Mouse (Mus musculus): ENCODE measurements around the gene Triobp. TPM values are rescaled to one million over a fixed set of nuclear protein-coding genes. Genes with fewer than 3 reads are reported as not detected.

Gene Triobp
- polyA plus RNA-seq, 1 experiment from 2014 or later, result 33.0 TPM

- H3K9ac ChIP-seq (ENCODE audit: low read depth, low read length), result peak overlapping the region; percentile 74
- 0 out of 2 replicates have a peak, but pooled peaks have one; percentile 8 for TF ChIP-seq CTCF (IDR thresholded peaks at IDR 0.05; ENCODE audit: low read depth)
- peak overlapping the region; percentile 94 for H3K4me2 ChIP-seq (ENCODE audit: low read length)
- H3K36me3 ChIP-seq (ENCODE audit: insufficient read depth, low read length), result peaks cover 18% of the 10 kb centered on the region; the same call in 1 of the 2 replicates
- ATAC-seq (replicated peaks; ENCODE audit: low FRiP score, low read depth), result peak; percentile 62
- peaks cover 25% of the 10 kb centered on the region; the same call in 1 of the 2 replicates for H3K4me1 ChIP-seq (replicated peaks; ENCODE audit: insufficient read depth, low read length)
- peak overlapping the region; percentile 70 for H3K27ac ChIP-seq
- DNase-seq (ENCODE audit: low spot score), result no peak
- no peaks in the 10 kb centered on the region for H3K27me3 ChIP-seq (ENCODE audit: insufficient read depth, low read length)
- H3K9me3 ChIP-seq (replicated peaks; ENCODE audit: low read length), result no peaks in the 10 kb centered on the region
- under 1% methylated on average over 80 of the region's 87 CpGs for WGBS
- H3K4me3 ChIP-seq (replicated peaks; ENCODE audit: low read depth, low read length), result peak overlapping the region; percentile 43
These were observed 33.3 kb upstream of the Triobp start for GRCm38 (mm10) chr15:78914091-78914822.

GRCm38 (mm10) chr15:78914823-78915659, 32.5 kb upstream of the Triobp start:
- peaks cover 25% of the 10 kb centered on the region; the same call in 1 of the 2 replicates for H3K4me1 ChIP-seq (replicated peaks; ENCODE audit: insufficient read depth, low read length)
- peaks cover 15% of the 10 kb centered on the region; the same call in 1 of the 2 replicates for H3K36me3 ChIP-seq (ENCODE audit: insufficient read depth, low read length)
- no peaks in the 10 kb centered on the region for H3K9me3 ChIP-seq (replicated peaks; ENCODE audit: low read length)
- H3K27me3 ChIP-seq (ENCODE audit: insufficient read depth, low read length), result no peaks in the 10 kb centered on the region
- peak overlapping the region; percentile 43 for H3K4me3 ChIP-seq (replicated peaks; ENCODE audit: low read depth, low read length)
- peak overlapping the region; percentile 74; the same call in 1 of the 2 replicates for H3K9ac ChIP-seq (ENCODE audit: low read depth, low read length)
- H3K27ac ChIP-seq, result no peak overlapping the region
- TF ChIP-seq CTCF (IDR thresholded peaks at IDR 0.05; ENCODE audit: low read depth), result no peak
- 51% methylated on average over 8 of the region's 8 CpGs for WGBS
- no peak for DNase-seq (ENCODE audit: low spot score)
- H3K4me2 ChIP-seq (ENCODE audit: low read length), result peak overlapping the region; percentile 94
- ATAC-seq (replicated peaks; ENCODE audit: low FRiP score, low read depth), result no peak

- Histone ChIP-seq H3K36me3 (ENCODE audit: insufficient read depth, low read length) (peaks cover 9% of the 10 kb centered on the region; the same call in 1 of the 2 replicates), H3K27ac (no peak overlapping the region), H3K4me3 (replicated peaks; ENCODE audit: low read depth, low read length) (no peak overlapping the region), H3K9ac (ENCODE audit: low read depth, low read length) (no peak overlapping the region), H3K4me1 (replicated peaks; ENCODE audit: insufficient read depth, low read length) (peaks cover 25% of the 10 kb centered on the region; the same call in 1 of the 2 replicates), H3K4me2 (ENCODE audit: low read length) (peak overlapping the region; percentile 28; the same call in 1 of the 2 replicates), H3K27me3 (ENCODE audit: insufficient read depth, low read length) (no peaks in the 10 kb centered on the region), H3K9me3 (replicated peaks; ENCODE audit: low read length) (no peaks in the 10 kb centered on the region)
- DNase-seq (ENCODE audit: low spot score), result peak; percentile 95
- 0 out of 2 replicates have a peak, but pooled peaks have one; percentile 6 for ATAC-seq (replicated peaks; ENCODE audit: low FRiP score, low read depth)
- peak; percentile 93 for TF ChIP-seq CTCF (IDR thresholded peaks at IDR 0.05; ENCODE audit: low read depth)
- WGBS, result 9% methylated on average over 8 of the region's 8 CpGs
These were observed 31.9 kb upstream of the Triobp start for GRCm38 (mm10) chr15:78915660-78916017.

DNA sequence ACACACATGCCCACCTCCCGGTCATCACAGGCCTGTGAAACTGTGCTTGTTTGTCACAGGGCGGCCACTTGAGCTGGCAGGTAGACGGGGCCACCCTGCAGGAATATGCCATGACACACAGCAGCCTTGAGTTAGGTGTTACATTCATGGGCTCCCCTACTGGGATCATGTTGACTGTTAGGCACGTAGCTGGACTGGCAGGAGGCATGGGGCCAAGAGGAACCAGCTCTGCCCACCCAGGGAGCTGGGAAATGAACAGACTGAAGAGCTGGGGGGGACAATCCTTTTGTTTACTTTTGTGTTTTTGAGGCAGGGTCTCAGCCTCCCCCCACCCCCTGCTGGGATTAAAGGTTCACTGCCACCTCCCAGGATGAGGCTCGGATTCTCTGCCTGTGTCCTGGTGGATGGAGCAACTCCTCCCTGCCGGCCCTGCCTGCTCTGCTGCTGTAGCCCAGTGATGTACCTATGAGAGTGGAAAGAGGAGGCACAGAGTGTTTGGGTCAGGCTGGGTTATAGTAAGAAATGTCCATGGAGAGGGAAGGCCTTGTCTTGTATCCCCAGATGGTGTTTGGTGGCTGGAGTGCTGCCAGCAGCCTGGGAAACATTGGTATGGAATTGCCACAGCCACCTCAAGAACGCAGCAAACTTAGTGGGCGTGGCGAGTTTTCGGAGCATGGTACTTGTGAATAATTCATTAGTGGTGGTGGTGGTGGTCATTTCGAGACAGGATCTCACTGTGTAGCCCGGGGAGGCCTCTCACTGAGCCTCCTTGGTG, 31.3 kb upstream of the Triobp start:
- peaks cover 25% of the 10 kb centered on the region; the same call in 1 of the 2 replicates for H3K4me1 ChIP-seq (replicated peaks; ENCODE audit: insufficient read depth, low read length)
- no peak overlapping the region for H3K9ac ChIP-seq (ENCODE audit: low read depth, low read length)
- 65% methylated on average over 12 of the region's 12 CpGs for WGBS
- H3K27me3 ChIP-seq (ENCODE audit: insufficient read depth, low read length), result no peaks in the 10 kb centered on the region
- H3K4me3 ChIP-seq (replicated peaks; ENCODE audit: low read depth, low read length), result no peak overlapping the region
- no peak for DNase-seq (ENCODE audit: low spot score)
- TF ChIP-seq CTCF (IDR thresholded peaks at IDR 0.05; ENCODE audit: low read depth), result no peak
- H3K4me2 ChIP-seq (ENCODE audit: low read length), result peak overlapping the region; percentile 28; the same call in 1 of the 2 replicates
- no peak overlapping the region for H3K27ac ChIP-seq
- ATAC-seq (replicated peaks; ENCODE audit: low FRiP score, low read depth), result no peak
- peaks cover 3% of the 10 kb centered on the region; the same call in 1 of the 2 replicates for H3K36me3 ChIP-seq (ENCODE audit: insufficient read depth, low read length)
- H3K9me3 ChIP-seq (replicated peaks; ENCODE audit: low read length), result no peaks in the 10 kb centered on the region

DNA sequence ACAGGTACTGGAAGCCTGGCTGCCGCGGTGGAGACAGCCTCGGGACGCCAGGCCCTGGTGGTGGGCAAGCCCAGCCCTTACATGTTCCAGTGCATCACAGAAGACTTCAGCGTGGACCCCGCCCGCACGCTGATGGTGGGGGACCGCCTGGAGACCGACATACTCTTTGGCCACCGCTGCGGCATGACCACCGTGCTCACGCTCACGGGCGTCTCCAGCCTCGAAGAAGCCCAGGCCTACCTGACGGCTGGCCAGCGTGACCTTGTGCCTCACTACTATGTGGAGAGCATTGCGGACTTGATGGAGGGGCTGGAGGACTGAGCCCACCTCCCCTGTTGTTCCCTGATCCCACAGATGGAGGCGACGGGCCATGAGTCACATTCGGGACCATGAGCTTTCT, 29.4 kb upstream of the Triobp start:
- Histone ChIP-seq H3K27me3 (ENCODE audit: insufficient read depth, low read length) (no peaks in the 10 kb centered on the region), H3K4me3 (replicated peaks; ENCODE audit: low read depth, low read length) (no peak overlapping the region), H3K4me2 (ENCODE audit: low read length) (no peak overlapping the region), H3K36me3 (ENCODE audit: insufficient read depth, low read length) (no peaks in the 10 kb centered on the region), H3K9me3 (replicated peaks; ENCODE audit: low read length) (no peaks in the 10 kb centered on the region), H3K27ac (no peak overlapping the region), H3K9ac (ENCODE audit: low read depth, low read length) (no peak overlapping the region), H3K4me1 (replicated peaks; ENCODE audit: insufficient read depth, low read length) (peaks cover 25% of the 10 kb centered on the region; the same call in 1 of the 2 replicates)
- DNase-seq (ENCODE audit: low spot score), result no peak
- TF ChIP-seq CTCF (IDR thresholded peaks at IDR 0.05; ENCODE audit: low read depth), result no peak
- no peak for ATAC-seq (replicated peaks; ENCODE audit: low FRiP score, low read depth)
- WGBS, result 80% methylated on average over 23 of the region's 23 CpGs

All from kidney, postnatal 0 days (tissue).